Mouse (Mus musculus) cerebellum, adult 9-11 months (tissue): Measurements from ENCODE around the gene Bpifb9b.
"Not testable (repeated sequence)": the region's sequence is repeated elsewhere in the genome, so short reads cannot be mapped to it uniquely, and the experiment has no call there.

Experiments used
- DNase-seq: peaks from one replicate; pipeline ENCODE4 v3.0.0; 2022

Bpifb9b gene

DNA sequence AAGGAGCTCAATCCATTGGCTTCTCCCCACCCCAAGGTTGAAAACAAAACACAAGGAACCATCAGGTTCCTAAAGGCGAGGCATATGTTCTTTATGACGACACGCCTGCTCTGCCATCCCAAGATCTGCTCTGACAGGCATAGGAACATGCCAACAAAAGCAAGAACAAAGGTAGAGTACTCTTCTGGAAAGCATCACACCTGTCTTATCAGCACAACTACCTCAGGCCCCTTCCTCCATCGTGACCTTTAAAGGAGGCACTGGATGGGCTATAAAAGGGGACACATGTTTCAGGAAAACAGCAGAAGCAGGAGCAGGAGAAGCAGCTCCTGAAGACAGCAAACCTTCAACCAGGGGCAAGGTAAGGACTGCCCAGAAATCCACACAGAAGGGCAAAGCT, at the start of gene Bpifb9b:
Gene Bpifb9b, plus strand, starts transcription at position 301 of the 400 bp plus-strand sequence.
- not testable (repeated sequence) for DNase-seq

DNA sequence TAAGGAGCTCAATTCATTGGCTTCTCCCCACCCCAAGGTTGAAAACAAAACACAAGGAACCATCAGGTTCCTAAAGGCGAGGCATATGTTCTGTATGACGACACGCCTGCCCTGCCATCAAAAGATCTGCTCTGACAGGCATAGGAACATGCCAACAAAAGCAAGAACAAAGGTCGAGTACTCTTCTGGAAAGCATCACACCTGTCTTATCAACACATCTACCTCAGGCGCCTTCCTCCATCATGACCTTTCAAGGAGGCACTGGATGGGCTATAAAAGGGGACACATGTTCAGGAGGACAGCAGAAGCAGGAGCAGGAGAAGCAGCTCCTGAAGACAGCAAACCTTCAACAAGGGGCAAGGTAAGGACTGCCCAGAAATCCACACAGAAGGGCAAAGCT, 49.5 kb upstream of the Bpifb9b start, which contains the start of gene Bpifb9a:
Gene Bpifb9a, plus strand, starts transcription at position 301 of the 400 bp plus-strand sequence.
- DNase-seq, result not testable (repeated sequence)

GRCm38 (mm10) chr2:154264397-154264796, 42.6 kb upstream of the Bpifb9b start:
- not testable (repeated sequence) for DNase-seq

GRCm38 (mm10) chr2:154291866-154292265, 15.2 kb upstream of the Bpifb9b start:
- not testable (repeated sequence) for DNase-seq

DNA sequence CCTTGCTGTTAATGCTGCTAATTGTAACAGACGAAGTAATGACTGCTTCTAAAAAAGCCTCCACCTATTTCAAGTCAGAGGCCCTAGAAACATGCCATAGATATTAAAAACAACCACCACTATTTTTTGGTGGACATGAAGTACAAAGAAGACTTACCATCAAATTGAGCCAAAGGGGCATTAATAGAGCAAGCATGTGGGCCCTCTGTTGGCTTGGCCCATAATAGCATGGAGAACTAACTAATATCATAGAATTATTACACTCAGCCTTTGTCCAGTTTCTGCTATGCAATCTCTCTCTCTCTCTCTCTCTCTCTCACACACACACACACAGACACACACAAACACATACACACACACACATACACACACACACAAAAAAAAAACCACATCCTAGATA, 14.2 kb upstream of the Bpifb9b start:
- DNase-seq, result no peak

DNA sequence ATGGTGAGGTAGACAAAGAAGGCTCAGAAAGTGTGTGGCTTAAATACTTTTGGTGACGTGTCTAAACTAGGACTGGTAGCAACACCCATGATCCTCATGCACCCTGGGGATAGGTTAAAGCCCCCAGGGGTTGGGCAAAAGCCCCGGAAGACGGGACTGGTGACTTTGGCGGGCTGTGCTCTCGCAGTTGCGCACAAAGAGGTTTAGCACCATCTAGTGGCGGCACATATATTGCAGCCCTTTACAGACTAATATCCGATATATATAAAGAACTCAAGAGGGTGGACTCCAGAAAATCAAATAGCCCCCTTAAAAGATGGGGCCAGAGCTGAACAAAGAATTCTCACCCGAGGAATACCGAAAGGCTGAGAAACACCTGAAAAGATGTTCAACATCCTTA, 12.3 kb upstream of the Bpifb9b start:
- DNase-seq, result peak; percentile 7

DNA sequence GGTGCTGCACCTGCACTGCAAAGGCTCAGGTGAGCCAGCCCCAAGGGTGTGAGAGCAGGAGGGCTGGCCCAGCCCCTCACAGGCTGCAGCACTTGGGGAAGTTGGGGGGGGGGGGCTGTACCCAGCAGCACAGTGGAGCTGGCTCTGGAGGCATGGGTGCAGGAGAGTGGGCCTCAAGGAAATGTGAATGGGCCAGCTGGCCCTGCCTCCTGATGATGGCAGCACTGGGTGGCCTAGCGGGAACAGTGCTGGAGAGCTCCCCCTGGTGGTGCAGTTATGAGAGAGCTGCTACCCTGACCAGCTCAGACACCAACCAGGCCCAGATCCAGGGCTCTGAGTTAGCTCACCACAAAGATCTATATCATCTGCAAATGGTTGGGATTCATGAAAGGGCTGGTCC, 6.5 kb upstream of the Bpifb9b start:
- DNase-seq, result peak; percentile 21

- no peak for DNase-seq
These were observed 5.3 kb upstream of the Bpifb9b start for GRCm38 (mm10) chr2:154301763-154302162.

DNA sequence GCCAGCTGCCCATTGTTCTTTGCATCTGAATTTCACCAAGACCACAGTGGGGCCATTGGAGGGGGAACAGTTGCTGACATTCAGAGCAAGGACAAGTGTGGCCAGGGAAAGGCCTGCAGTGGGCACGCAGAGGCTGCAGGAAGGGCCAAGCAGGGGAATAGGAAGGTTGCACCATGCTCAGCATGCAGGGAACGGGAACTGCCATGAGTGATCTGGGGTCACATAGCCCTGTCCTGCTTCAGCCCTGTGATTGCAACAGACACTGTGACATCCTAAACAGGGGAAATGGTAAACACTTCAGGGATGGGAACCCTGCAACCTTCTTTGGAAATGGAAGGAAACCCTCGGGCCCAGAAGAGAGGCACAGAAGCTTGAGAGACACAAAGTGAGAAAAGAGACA, 2.4 kb upstream of the Bpifb9b start:
- not testable (repeated sequence) for DNase-seq

GRCm38 (mm10) chr2:154313771-154314170, 6.7 kb downstream of the Bpifb9b start:
- not testable (repeated sequence) for DNase-seq

DNA sequence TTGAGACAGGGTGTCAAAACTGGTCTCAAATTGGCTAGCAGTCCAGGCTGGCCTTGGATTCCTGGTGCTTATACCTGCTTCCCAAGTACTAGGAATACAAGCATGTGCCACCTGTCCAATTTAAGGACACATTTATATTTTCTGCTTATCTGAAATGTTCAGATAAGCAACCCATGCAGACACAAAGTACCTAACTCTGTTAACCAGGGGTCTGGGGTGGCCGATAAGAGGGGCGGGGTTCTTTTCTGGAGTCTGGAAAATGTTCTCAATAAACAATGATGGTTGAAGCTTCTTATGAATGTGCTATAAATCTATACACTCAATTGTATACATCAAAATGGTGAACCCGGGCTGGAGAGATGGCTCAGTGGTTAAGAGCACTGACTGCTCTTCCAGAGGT, 19.8 kb downstream of the Bpifb9b start:
- DNase-seq, result no peak

GRCm38 (mm10) chr2:154335572-154335971, 28.5 kb downstream of the Bpifb9b start:
- no peak for DNase-seq

GRCm38 (mm10) chr2:154338161-154338560, 31.1 kb downstream of the Bpifb9b start:
- DNase-seq, result no peak

- no peak for DNase-seq
These were observed 32.3 kb downstream of the Bpifb9b start for GRCm38 (mm10) chr2:154339356-154339755.

DNA sequence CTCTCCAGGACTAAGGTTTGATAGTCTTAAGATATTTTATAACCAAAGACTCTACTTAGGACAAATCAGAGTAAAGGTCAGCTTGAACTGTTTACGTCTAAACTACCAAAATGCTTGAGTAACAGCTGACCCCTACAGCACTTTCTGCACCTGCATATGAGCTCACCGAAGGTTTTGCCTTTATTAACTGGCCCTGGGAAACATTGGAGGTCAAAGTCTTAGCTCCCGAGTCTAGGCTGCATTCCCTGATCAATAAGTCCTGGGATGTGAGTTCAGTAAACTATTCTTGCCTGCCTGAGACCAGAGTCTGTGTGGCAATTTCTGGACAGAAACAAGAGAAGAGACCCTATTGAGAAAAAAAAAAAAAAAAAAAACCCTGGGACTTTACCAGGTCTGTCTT, 41.1 kb downstream of the Bpifb9b start:
- no peak for DNase-seq

- DNase-seq, result not testable (repeated sequence)
These were observed 47.0 kb downstream of the Bpifb9b start for GRCm38 (mm10) chr2:154354000-154354425.

DNA sequence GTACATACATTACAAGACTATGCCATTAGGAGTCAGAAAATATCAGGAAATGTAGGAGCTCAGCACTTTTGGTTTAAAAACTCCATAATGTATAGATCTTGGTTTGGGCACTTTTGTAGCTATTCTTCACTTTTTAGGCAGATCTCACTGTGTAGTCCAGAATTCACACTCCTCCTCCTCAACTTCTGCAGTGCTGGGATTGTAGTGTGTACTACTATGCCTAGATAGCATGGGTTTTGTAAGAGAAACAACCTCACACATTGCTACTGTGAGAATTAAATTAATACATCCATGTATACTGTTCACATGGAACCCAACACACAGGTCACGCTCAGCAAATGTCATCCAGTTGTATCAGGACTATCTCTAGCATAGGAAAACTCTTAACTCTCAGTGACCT, 60.5 kb downstream of the Bpifb9b start:
- DNase-seq, result no peak
